Mouse (Mus musculus) stomach, postnatal 0 days (tissue): ENCODE results near the gene Adgrd1. TPM values are rescaled to one million over a fixed set of nuclear protein-coding genes. Genes with fewer than 3 reads are reported as not detected.

Experiments used
- ATAC-seq: fragments of 200-750 bp; cut with Nextera tagmentation; 2 replicates; pipeline ENCODE4 v1.8.0; 2017; ENCODE audit not compliant: low FRiP score, low TSS enrichment
- DNase-seq: peaks from one replicate; pipeline ENCODE4 v3.0.0-alpha.2; 2016; ENCODE audit warnings: low spot score
- H3K27ac ChIP-seq: fragments of 300-500 bp; sonication (generic); replicated peaks from 2 replicates; pipeline ENCODE4 v1.5.1; 2014; ENCODE audit warnings: mild to moderate bottlenecking, control low read depth
- H3K27me3 ChIP-seq: fragments of 300-500 bp; sonication (generic); 2 replicates; pipeline ENCODE4 v1.6.1; 2014; ENCODE audit warnings: low read length; ENCODE audit not compliant: control insufficient read depth, insufficient read depth
- H3K36me3 ChIP-seq: fragments of 300-500 bp; sonication (generic); 2 replicates; pipeline ENCODE4 v1.6.1; 2014; ENCODE audit warnings: low read length, mixed read lengths; ENCODE audit not compliant: control insufficient read depth, insufficient read depth
- H3K4me1 ChIP-seq: fragments of 300-500 bp; sonication (generic); replicated peaks from 2 replicates; pipeline ENCODE4 v1.6.1; 2014; ENCODE audit warnings: antibody characterized with exemption; ENCODE audit not compliant: control insufficient read depth, insufficient read depth
- H3K4me2 ChIP-seq: fragments of 300-500 bp; sonication (generic); replicated peaks from 2 replicates; pipeline ENCODE4 v1.6.1; 2014; ENCODE audit warnings: low read depth, mild to moderate bottlenecking, control low read depth, moderate library complexity
- H3K4me3 ChIP-seq: fragments of 300-500 bp; sonication (generic); 2 replicates; pipeline ENCODE4 v1.5.1; 2014; ENCODE audit warnings: low read depth, low read length, control low read depth
- H3K9ac ChIP-seq: fragments of 300-500 bp; sonication (generic); 2 replicates; pipeline ENCODE4 v1.6.1; 2014; ENCODE audit warnings: mild to moderate bottlenecking, low read length, control low read depth, mixed read lengths
- H3K9me3 ChIP-seq: fragments of 300-500 bp; sonication (generic); 2 replicates; pipeline ENCODE4 v1.6.1; 2016; ENCODE audit warnings: low read length; ENCODE audit not compliant: control insufficient read depth
- CTCF ChIP-seq: IDR thresholded peaks from 2 replicates; pipeline ENCODE4 v1.5.1; 2016; ENCODE audit warnings: antibody characterized with exemption, low read depth, mild to moderate bottlenecking, moderate library complexity
- EP300 ChIP-seq: optimal IDR thresholded peaks from 2 replicates; pipeline ENCODE3; 2016; ENCODE audit warnings: antibody characterized with exemption
- WGBS: fragments of 180-500 bp; shearing (Covaris S2); extraction: QIAGEN DNeasy Blood & Tissue Kit; methylation state at CpG from one replicate; pipeline ENCODE4 v1.1.7; 2014; 5-methylcytosine and 5-hydroxymethylcytosine counted together
- polyA plus RNA-seq: library from polyadenylated mRNA; unstranded; fragments of >200 nt; fragmentation: Nextera tagmentation; extraction: Ambion mirVana; gene quantifications from 2 replicates; pipeline ENCODE4 v1.2.1, GENCODE M21; 2015

The Adgrd1 gene
- polyA plus RNA-seq, 1 experiment from 2014 or later: 3.7 TPM

DNA sequence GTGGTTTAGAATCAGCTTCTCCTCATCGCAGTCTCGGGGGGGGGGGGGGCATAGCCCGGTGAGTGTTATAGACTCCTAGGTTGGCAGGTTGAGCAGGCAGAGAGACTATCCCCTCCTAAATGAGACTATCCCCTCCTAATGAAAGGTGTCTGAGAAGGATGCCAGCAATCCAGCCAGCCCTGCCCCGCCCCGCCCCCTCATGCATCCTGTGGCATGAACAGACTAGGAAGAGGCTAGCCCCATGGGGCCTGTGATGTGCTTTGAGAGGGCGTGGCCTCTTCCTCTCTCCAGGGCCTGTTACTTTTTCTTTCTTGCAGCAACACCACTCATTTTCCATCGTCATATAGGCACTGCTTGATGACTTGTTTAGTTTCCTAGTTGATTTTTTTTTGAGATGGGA lies 15.0 kb upstream of the Adgrd1 start:
- Histone ChIP-seq H3K36me3 (no peaks in the 10 kb centered on the region), H3K4me1 (no peaks in the 10 kb centered on the region), H3K9ac (no peak overlapping the region), H3K27ac (no peak overlapping the region), H3K4me2 (no peak overlapping the region), H3K4me3 (no peak overlapping the region), H3K9me3 (no peaks in the 10 kb centered on the region), H3K27me3 (no peaks in the 10 kb centered on the region)
- 80% methylated on average over 6 of the region's 7 CpGs for WGBS
- TF ChIP-seq EP300: no peak
- no peak for TF ChIP-seq CTCF
- ATAC-seq (no peak), DNase-seq (no peak)

DNA sequence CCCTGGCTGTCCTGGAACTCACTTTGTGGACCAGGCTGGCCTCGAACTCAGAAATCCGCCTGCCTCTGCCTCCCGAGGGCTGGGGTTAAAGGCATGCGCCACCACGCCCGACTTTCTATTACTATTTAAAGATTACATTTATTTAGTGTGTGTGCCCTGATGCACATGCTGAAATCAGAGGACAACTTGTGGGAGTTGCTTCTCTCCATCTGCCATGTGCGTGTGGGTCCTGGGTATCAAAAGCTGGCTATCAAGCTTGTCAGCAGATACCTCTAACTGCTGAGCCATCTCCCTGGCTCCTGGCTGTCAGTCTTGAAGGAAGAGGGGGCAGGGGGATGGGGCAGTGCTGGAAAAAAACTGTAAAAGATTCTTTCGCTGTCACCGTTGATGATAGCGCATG lies 11.4 kb upstream of the Adgrd1 start:
- H3K9me3 ChIP-seq: no peaks in the 10 kb centered on the region
- H3K27me3 ChIP-seq: no peaks in the 10 kb centered on the region
- no peak for ATAC-seq
- no peak for TF ChIP-seq CTCF
- no peak for TF ChIP-seq EP300
- WGBS: 88% methylated on average over 10 of the region's 10 CpGs
- H3K4me1 ChIP-seq: no peaks in the 10 kb centered on the region
- no peak overlapping the region for H3K4me3 ChIP-seq
- no peaks in the 10 kb centered on the region for H3K36me3 ChIP-seq
- H3K9ac ChIP-seq: no peak overlapping the region
- H3K27ac ChIP-seq: no peak overlapping the region
- no peak for DNase-seq
- no peak overlapping the region for H3K4me2 ChIP-seq

DNA sequence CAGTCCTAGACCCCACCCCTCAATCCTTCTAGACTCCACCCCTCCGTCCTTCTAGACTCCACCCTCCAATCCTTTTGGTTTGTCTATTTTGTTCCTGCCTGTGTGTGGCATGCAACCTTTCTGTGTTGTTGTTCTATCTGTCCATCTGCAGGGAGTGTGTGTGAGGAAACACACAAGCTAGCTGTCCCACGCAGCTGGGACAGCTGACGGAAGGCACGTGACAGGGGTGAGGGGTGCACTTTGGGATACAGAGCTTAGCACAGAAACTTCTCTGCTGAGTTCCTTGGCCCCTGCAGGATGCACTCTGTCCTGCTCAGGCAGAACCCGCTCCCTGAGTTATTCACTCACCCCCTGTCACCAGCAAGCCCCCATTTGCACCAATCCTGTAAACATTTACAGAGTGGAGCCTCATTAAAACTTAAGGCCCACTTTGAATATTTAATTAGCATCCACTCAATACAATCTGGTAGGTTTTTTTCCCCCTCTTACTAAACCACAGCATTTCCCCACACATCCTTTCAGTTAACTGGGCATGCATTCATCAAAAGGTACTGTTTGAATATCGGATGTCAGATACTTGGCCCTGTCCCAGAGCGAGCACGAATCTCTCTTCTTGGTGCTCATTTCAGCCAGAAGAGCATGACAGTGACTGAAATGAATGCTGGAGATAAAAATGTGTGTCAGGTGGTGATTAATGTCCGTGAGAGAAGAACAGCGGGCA lies 4.0 kb upstream of the Adgrd1 start:
- Histone ChIP-seq H3K4me3 (no peak overlapping the region), H3K4me2 (no peak overlapping the region), H3K27me3 (no peaks in the 10 kb centered on the region), H3K9me3 (no peaks in the 10 kb centered on the region), H3K4me1 (no peaks in the 10 kb centered on the region), H3K9ac (no peak overlapping the region), H3K27ac (no peak overlapping the region), H3K36me3 (no peaks in the 10 kb centered on the region)
- no peak for ATAC-seq
- WGBS: 39% methylated on average over 10 of the region's 10 CpGs
- TF ChIP-seq EP300 (no peak), CTCF (no peak)
- no peak for DNase-seq

DNA sequence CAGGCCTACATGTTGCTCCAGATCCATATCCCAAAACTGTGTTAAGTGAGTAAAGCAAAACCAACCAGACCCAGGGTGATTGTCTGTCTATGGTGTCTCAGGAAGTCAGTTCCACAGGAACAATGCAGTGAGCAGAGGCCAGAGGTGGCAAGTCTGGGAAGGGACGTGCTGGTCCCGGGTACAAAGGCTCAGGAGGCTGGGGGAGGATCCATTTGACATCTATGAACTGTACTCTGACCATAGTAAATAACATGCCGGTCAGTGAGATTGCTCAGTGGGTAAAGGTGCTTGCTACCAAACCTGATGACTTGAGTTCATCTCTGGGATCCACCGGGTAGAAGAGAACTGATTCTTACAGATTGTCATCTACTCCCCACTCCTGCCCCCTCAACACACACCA lies 3.4 kb upstream of the Adgrd1 start:
- 73% methylated on average over 4 of the region's 4 CpGs for WGBS
- Histone ChIP-seq H3K4me1 (no peaks in the 10 kb centered on the region), H3K27ac (no peak overlapping the region), H3K9me3 (no peaks in the 10 kb centered on the region), H3K36me3 (no peaks in the 10 kb centered on the region), H3K27me3 (no peaks in the 10 kb centered on the region), H3K9ac (no peak overlapping the region), H3K4me2 (no peak overlapping the region), H3K4me3 (no peak overlapping the region)
- DNase-seq (no peak), ATAC-seq (no peak)
- TF ChIP-seq EP300 (no peak), CTCF (no peak)

DNA sequence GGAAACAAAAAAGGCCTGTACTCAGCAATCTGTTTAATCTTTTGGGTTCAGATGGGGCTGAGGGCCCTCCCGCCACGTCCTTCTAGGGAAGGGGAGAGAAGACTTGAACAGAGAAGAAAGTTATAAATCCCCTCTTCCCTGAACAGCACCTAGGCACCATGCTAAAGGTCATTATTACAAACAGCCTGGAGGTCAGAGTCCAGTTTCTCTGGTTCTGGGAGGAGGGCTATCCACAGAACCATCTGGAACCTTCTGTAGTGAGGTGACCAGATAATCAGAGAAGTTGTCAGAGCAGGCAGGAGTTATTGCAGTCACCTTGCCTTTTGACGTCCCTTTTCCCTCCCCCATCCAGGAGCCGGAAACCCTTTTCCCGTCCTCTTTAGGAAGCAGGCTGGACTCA lies 2.3 kb upstream of the Adgrd1 start:
- H3K4me2 ChIP-seq: no peak overlapping the region
- WGBS: 69% methylated on average over 5 of the region's 5 CpGs
- no peaks in the 10 kb centered on the region for H3K9me3 ChIP-seq
- no peaks in the 10 kb centered on the region for H3K27me3 ChIP-seq
- TF ChIP-seq EP300: no peak
- no peak for TF ChIP-seq CTCF
- H3K27ac ChIP-seq: no peak overlapping the region
- H3K36me3 ChIP-seq: no peaks in the 10 kb centered on the region
- no peak for ATAC-seq
- no peaks in the 10 kb centered on the region for H3K4me1 ChIP-seq
- no peak overlapping the region for H3K9ac ChIP-seq
- H3K4me3 ChIP-seq: no peak overlapping the region
- DNase-seq: no peak

DNA sequence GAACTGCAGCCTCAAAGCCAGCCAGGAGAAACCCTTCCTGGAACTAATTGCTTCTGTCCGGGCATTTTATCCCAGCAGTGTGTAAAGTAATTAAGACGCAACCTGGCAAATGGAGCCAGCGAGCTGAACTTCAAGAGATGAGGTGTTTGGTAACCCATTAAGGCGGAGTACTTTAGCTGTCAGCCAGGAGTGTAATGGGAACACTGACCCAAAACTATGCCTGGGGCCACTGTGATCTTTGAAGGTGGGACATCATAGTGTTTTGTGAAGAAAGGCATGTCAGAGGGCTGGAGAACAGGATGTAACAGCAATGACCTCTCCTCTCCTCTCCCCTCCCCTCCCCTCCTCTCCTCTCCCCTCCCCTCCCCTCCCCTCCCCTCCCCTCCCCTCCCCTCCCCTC lies 7.5 kb downstream of the Adgrd1 start:
- H3K4me1 ChIP-seq: no peaks in the 10 kb centered on the region
- H3K27me3 ChIP-seq: no peaks in the 10 kb centered on the region
- H3K9me3 ChIP-seq: no peaks in the 10 kb centered on the region
- 54% methylated on average over 4 of the region's 4 CpGs for WGBS
- H3K9ac ChIP-seq: no peak overlapping the region
- H3K27ac ChIP-seq: no peak overlapping the region
- ATAC-seq (no peak), DNase-seq (no peak)
- H3K4me3 ChIP-seq: no peak overlapping the region
- TF ChIP-seq CTCF: no peak
- no peak for TF ChIP-seq EP300
- no peaks in the 10 kb centered on the region for H3K36me3 ChIP-seq
- H3K4me2 ChIP-seq: no peak overlapping the region
